Mouse (Mus musculus): ENCODE measurements around the gene Rnaseh1.

- TF ChIP-seq CTCF (IDR thresholded peaks at IDR 0.05) (no peak), EP300 (IDR thresholded peaks at IDR 0.05) (no peak)
Observed at GRCm38 (mm10) chr12:28624251-28624650, 25.2 kb upstream of the Rnaseh1 start.
